Mouse (Mus musculus) left cerebral cortex, postnatal 36 days (tissue): Measurements from ENCODE around the gene Tmed1. TPM values are rescaled to one million over a fixed set of nuclear protein-coding genes. Genes with fewer than 3 reads are reported as not detected.
A peak's percentile ranks its signal among the peaks of the same experiment; 100 is the strongest.
"Not testable (repeated sequence)": the region's sequence is repeated elsewhere in the genome, so short reads cannot be mapped to it uniquely, and the experiment has no call there.

Experiments
- DNase-seq, 2 experiments: peaks; one replicate each; pipeline ENCODE4 v3.0.0; 2021 to 2022; ENCODE audit warnings: low spot score in 2 of 2, mixed read lengths in 1 of 2
- intact Hi-C: fragments of 180-260 bp; cut with DNase I; formaldehyde crosslinking; loops from one replicate; pipeline ENCODE4 v1.15.1; 2025
- microRNA-seq: library from miRNA; unstranded; fragments of <30 nt; microRNA quantifications from one replicate; pipeline ENCODE4 v1.2.0, GENCODE M21; 2022
- total RNA-seq, 2 experiments: library from RNA; stranded (reverse); gene quantifications; 2 replicates each; pipeline ENCODE4 v1.2.3; 2021

Tmed1 gene
- total RNA-seq, 2 experiments from 2014 or later: 14.2 to 16.7 TPM

GRCm38 (mm10) chr9:21493907-21494306, 16.1 kb downstream of the Tmed1 start:
- intact Hi-C loops: no loop called here
- DNase-seq: no peak

- no peak for DNase-seq
- intact Hi-C loops: no loop called here
These were observed 19.4 kb downstream of the Tmed1 start for GRCm38 (mm10) chr9:21490696-21491095.

GRCm38 (mm10) chr9:21488246-21488645, 21.8 kb downstream of the Tmed1 start:
- intact Hi-C loops, DNase-seq: not testable (repeated sequence)

- intact Hi-C loops: no loop called here
- DNase-seq: no peak
These were observed 26.0 kb downstream of the Tmed1 start for GRCm38 (mm10) chr9:21484065-21484464.

GRCm38 (mm10) chr9:21477707-21478106, 32.3 kb downstream of the Tmed1 start:
- DNase-seq: no peak
- intact Hi-C loops: no loop called here

- intact Hi-C loops: loop anchor here (5.0 kb wide), 1 partner anchor 106 kb away; the partner anchor contains the start of gene Ilf3
- DNase-seq: no peak
These were observed 37.1 kb downstream of the Tmed1 start for GRCm38 (mm10) chr9:21472913-21473312.

- intact Hi-C loops: loop anchor here (5.0 kb wide), 2 partner anchors 57 to 102 kb away; partner anchors contain the start of genes Ilf3 and Qtrt1
These were observed 40.7 kb downstream of the Tmed1 start for GRCm38 (mm10) chr9:21469032-21470024.

GRCm38 (mm10) chr9:21464565-21464928, 45.5 kb downstream of the Tmed1 start:
- intact Hi-C loops, DNase-seq: not testable (repeated sequence)

More at GRCm38 (mm10) chr9:21469032-21470024, 40.7 kb downstream of the Tmed1 start:
- DNase-seq: peak; percentile 32 to 47

GRCm38 (mm10) chr9:21463766-21464564, 46.1 kb downstream of the Tmed1 start:
- no peak for DNase-seq
- intact Hi-C loops: loop anchor here (2.0 kb wide), 1 partner anchor 39 kb away; the partner anchor contains the start of gene Dnm2

- intact Hi-C loops: loop anchor here (2.0 kb wide), 1 partner anchor 38 kb away; the partner anchor contains the start of gene Dnm2
- peak; percentile 43 to 49 for DNase-seq
These were observed 46.9 kb downstream of the Tmed1 start for GRCm38 (mm10) chr9:21463138-21463590.

GRCm38 (mm10) chr9:21460400-21460940, 49.6 kb downstream of the Tmed1 start:
- no peak for DNase-seq
- intact Hi-C loops: no loop called here

- intact Hi-C loops: no loop called here
- no peak for DNase-seq
These were observed 51.2 kb downstream of the Tmed1 start for GRCm38 (mm10) chr9:21458821-21459220.

Small RNA genes within 50 kb of the gene (microRNA-seq; reads per million reads assigned to microRNA genes)
- gene Mir199a-1: not detected

Other genes starting within 250 kb of the Tmed1 start
- gene Atg4d, start 245.0 kb downstream of the Tmed1 start, total RNA-seq: 10 to 100 TPM; 47.1 to 48.8 TPM
- gene Kri1, start 222.3 kb downstream of the Tmed1 start, total RNA-seq: 10 to 100 TPM; 32.6 to 44.4 TPM
- gene Cdkn2d, start 218.8 kb downstream of the Tmed1 start, total RNA-seq: 10 to 100 TPM; 52.7 to 58.8 TPM
- gene Ap1m2, start 197.9 kb downstream of the Tmed1 start, total RNA-seq: 1 to 10 TPM in 1 of 2 experiments, under 1 TPM in 1; 0.72 to 1.6 TPM
- 10 to 100 TPM; 43.0 to 52.5 TPM for gene Slc44a2, start 189.6 kb downstream of the Tmed1 start, total RNA-seq
- gene Ilf3, start 142.4 kb downstream of the Tmed1 start, total RNA-seq: 10 to 100 TPM; 75.5 to 75.9 TPM
- gene Qtrt1, start 98.4 kb downstream of the Tmed1 start, total RNA-seq: 10 to 100 TPM; 19.1 to 31.3 TPM
- 10 to 100 TPM; 48.1 to 71.8 TPM for gene Dnm2, start 85.3 kb downstream of the Tmed1 start, total RNA-seq
- under 1 TPM in 1 of 2 experiments, not detected in 1; 0.34 TPM for gene AB124611, start 15.9 kb upstream of the Tmed1 start, total RNA-seq
- gene Carm1, start 36.6 kb upstream of the Tmed1 start, total RNA-seq: 10 to 100 TPM; 70.8 to 76.7 TPM
- 10 to 100 TPM; 48.9 to 49.1 TPM for gene Timm29, start 82.5 kb upstream of the Tmed1 start, total RNA-seq
- gene Yipf2, start 82.6 kb upstream of the Tmed1 start, total RNA-seq: 10 to 100 TPM; 21.5 to 22.7 TPM
- gene Smarca4, start 105.9 kb upstream of the Tmed1 start, total RNA-seq: 100 to 1,000 TPM; 113 to 121 TPM
- 10 to 100 TPM; 16.1 to 21.0 TPM for gene Ldlr, start 213.2 kb upstream of the Tmed1 start, total RNA-seq